Mouse (Mus musculus): ENCODE data around the gene Dzip1. TPM values are rescaled to one million over a fixed set of nuclear protein-coding genes. Genes with fewer than 3 reads are reported as not detected.

Gene Dzip1
- total RNA-seq (2021), result 100 to 1,000 TPM in 1 of 2 experiments, 10 to 100 TPM in 1; 91.1 to 112 TPM

DNA sequence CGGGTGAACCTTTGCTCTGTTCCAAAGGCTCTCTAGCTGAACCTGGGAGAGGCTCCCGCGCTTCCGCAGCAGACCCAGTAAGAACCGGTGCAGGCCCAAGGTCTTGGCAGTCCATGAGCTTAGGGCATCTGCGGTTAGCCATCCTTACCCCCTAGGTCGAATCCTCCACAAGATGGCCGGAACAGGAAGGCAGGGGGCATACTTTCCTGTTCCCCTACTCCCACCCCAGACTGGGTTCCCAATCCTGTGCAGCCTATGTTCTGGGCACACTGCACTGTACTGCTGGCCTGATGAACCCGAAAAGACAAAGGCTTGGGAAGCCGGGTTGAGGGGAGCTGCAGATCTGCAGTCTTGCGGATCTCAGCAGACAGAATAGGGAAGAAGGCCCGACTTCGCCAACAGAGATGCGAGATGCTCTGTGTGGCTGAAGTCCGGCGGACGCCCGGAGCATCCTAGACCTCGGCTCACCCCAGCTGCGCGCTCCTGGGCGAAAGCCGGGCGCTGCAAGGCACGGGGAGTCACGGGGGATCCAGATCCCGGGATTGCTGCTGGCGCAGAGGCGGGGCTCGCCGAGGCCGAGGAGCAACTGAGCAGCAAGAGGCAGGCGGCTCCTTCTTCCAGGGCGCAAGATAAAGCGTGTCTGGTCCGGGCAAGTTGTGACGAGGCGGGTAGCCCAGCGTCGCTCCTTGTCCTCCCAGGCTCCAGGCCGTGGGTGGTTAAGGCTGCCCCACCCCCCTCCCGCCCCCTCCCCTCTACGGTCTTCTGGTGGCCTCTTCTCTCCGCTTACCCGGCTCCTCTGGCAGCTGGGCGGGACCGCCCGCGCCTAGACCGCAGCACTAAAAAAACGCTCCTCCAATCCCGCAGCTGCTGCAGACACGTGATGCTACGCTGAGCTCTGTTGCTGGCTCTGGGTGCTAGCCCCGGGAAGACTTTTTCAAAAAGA, at the start of gene Dzip1:
Dzip1 (minus strand) TSS at position 788 of the 943 bp plus-strand sequence.
- DNase-seq (ENCODE audit: extremely low spot score in 1 of 2, low spot score in 1 of 2), result peak; percentile 51 to 65

DNA sequence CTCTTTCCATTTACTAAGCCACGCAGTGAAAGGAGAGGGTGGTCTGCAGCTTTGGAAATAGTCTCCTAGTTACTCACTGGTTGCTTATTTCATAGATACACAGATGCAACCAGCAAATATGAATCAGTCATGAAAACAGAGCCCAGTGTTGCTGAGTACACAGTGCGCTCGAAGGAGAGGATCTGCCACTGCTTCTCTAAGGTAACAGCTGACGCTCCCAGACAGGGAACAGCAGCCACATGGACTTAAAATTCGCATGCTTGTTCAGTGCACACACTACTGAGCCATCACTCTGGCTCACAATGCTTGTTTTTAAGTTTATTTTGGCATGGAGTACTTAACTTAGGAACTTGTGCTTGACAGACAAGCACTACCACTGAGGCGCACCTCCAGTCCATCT, 47.0 kb upstream of the Dzip1 start:
- DNase-seq (ENCODE audit: extremely low spot score in 1 of 2, low spot score in 1 of 2), result no peak

DNA sequence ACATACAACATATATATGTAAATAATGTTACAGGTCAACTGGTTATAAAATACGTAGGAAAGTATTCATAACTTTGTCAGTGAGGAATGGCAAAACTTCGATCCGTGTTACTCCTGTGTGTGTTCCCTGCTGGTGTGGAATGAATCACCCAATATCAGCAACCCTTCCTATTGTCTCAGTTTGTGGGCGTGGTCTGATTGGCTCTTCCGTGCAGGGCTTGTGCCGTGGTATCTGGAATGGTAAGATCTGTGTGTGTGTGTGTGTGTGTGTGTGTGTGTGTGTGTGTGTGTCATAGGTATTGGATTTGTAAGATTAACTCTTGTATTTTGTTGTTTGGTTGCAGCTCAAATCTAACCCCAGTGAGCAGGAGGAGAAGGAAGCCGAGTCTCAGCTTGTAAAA, 42.4 kb upstream of the Dzip1 start:
- no peak for DNase-seq (ENCODE audit: extremely low spot score in 1 of 2, low spot score in 1 of 2)

DNA sequence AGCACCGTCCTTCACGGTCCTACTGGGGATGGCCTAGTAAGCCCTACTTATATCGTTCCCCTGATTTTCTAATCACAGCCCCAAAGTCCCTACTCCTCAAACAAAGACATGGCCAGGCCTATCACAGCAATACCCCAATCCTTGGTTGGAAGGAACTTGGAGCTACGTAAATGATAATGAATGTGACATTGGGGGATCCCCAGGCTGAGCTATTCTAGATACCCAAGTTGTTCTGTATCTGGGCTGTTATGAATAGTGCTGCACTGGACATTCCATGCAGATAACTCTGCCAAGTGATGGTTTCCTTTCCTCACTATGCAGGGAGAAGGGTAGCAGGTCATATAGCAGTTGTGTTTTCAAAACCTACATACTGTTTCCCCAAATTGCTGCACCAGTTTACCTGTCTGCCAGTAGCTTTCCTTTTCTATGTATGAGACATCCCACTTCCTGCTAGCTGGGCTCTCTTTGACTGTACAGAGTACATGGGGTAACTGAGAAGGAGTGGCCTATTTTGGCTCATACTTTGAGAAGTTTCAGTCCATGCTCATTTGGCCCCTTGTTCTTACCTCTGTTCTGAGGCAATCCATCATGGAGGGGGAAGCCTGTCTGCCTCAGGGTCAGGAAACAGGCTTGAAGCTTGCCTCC, 40.2 kb upstream of the Dzip1 start:
- DNase-seq (ENCODE audit: extremely low spot score in 1 of 2, low spot score in 1 of 2), result no peak

DNA sequence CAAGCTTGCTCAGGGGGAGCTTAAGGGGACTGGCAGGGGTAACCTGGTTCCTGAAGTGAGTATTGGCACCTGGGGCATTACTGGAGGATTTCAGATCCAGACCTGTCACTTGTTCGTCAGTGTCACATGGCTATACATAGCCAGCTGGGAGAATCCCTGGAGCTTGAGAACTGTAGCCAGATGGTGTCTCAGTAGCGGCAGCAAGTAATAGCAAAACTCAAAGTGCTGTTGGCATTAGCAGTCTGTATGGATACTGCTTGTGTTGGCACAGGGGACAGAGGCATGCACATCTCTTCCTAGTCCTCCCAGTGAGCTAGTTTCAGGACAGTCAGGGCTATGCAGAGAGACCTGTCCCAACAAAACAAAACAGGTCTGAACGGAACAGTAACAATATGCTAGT, 32.8 kb upstream of the Dzip1 start:
- no peak for DNase-seq (ENCODE audit: extremely low spot score in 1 of 2, low spot score in 1 of 2)

DNA sequence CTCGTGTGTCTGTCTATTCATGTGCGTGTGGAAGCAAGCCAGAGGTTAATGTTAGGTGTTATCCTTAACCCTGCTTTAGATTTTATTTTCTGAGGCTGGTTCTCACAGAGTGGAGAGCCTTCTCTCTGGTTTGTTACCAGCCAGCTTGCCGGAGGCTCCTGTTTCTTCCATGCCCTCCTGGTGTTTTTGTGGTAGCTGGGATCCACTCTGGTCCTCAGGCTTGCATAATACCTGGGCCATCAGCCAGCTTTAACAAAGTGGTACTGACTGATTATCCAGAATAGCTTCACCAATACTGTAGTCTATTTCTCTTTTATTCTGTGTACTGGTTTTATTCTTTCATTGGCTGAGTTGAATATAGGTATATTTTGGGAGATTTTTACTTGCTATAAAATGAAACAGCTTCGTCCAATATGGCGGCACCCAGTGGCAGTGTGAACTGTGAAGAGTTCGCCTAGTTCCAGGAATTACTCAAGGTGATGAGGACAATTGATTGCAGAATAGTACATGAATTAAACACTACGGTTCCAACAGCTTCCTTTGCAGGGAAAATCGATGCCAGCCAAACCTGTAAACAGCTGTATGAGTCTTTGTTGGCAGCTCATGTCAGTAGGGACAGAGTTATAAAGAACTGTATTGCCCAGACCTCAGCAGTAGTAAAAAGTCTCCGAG, 26.8 kb upstream of the Dzip1 start:
- DNase-seq (ENCODE audit: extremely low spot score in 1 of 2, low spot score in 1 of 2), result peak in 1 of 2 experiments; percentile 33

DNA sequence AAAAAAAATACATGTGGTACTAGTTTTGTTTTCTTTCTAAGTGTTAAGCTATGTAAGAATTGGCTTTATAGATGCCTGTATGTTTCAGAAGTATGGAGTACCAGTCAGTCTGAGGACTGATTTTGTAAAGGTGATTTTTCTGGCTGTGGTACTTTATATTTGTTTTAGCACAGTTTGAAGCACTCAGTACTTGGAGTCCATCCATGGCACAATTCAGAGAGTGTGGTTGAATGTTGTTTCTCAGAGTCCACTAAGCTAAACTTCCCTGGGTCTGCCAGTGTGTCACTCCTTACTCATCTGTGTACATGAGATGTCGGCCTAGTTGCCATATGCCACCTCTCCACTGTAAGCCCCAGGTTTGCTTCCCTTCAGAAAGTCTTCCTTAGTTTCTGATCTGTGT, 23.6 kb upstream of the Dzip1 start:
- DNase-seq (ENCODE audit: extremely low spot score in 1 of 2, low spot score in 1 of 2), result no peak

DNA sequence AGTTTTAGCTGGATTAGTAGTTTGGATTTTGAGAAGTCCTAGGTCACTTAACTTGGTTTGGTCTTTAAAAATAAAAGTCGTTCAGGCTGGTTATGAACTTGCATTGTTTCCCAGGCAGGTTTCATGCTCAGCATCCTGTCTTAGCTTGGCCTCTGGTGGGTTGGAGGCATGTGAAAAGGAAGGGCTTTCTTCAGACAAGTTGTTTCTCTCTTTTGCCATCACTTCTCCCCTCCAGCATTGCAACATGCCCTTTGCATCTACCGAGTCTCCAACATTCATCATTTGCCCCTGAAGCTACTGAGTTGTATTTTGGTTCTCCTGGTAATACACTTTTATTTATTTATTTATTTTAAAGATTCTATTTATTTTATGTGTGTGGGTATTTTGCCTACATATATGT, 19.4 kb upstream of the Dzip1 start:
- no peak for DNase-seq (ENCODE audit: extremely low spot score in 1 of 2, low spot score in 1 of 2)

DNA sequence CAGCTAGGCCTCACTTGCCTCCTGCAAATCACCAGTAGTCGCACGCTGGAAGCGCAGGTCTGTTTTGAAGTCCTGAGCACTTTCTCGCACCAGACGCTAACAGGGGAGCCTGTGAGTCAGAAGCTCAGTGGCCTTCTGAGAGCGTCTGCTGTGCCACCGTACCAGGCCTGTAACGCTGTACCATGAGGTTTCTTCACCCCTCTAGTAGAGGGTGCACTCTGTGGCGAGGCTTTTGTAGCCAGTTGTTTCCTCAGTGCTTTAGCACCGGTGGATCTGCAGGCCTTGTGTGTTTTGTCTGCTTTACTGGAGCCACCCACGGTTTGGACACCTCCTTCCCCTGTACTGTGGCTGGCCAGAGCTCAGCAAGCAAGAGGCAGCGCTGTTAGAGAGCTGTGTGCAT, 16.8 kb upstream of the Dzip1 start:
- no peak for DNase-seq (ENCODE audit: extremely low spot score in 1 of 2, low spot score in 1 of 2)

DNA sequence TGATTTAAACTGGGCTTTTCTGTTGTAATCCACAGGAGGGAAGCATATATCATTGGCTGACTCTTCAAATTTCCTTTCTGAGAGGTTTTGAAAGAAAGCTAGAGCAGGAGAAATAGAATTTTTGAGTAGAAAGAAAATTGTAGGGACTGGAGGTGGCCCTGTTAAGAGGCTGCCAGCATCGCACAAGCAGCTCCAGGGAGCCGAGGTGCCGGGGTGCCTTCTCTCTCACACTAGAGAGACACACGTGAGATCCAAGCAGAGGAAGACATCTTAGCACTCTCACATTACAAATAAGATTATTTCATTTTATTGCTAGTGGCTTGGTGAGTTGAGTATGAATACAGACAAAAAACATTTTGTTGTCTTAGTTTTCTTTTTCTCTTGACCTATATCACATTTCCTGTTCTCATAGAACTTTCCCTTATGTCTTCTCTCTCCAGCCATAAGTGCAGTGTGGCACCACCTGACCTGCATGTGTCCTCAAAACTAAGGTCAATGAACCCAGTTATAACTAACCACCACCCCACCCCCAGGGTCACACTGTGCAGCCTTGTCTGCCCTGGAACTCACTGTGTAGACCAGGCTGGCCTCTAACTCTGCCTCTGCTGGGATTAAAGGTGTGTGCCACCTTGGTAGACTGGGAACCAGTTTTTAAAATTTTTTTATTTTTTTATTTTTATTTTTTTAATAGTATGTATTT, 15.7 kb upstream of the Dzip1 start:
- no peak for DNase-seq (ENCODE audit: extremely low spot score in 1 of 2, low spot score in 1 of 2)

DNA sequence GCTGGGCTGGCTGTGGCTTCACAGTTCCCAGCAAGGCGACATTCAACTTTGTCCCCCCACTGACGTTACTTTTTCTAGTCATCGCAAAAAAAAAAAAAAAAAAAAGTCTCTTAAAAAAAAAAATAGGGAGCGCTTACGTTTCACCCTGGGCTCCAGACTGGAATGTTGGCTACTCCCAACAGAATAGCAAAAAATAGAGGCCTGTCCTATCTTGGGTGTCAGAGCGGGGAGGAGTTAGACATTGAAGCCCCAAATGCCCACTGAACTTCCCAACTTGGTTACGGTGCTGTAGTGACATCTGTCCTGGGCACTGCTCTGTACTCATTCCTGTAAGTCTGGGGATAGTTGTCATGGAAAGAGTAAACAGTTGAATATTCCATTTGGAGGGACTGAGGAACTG, 13.3 kb upstream of the Dzip1 start:
- DNase-seq (ENCODE audit: extremely low spot score in 1 of 2, low spot score in 1 of 2), result no peak

DNA sequence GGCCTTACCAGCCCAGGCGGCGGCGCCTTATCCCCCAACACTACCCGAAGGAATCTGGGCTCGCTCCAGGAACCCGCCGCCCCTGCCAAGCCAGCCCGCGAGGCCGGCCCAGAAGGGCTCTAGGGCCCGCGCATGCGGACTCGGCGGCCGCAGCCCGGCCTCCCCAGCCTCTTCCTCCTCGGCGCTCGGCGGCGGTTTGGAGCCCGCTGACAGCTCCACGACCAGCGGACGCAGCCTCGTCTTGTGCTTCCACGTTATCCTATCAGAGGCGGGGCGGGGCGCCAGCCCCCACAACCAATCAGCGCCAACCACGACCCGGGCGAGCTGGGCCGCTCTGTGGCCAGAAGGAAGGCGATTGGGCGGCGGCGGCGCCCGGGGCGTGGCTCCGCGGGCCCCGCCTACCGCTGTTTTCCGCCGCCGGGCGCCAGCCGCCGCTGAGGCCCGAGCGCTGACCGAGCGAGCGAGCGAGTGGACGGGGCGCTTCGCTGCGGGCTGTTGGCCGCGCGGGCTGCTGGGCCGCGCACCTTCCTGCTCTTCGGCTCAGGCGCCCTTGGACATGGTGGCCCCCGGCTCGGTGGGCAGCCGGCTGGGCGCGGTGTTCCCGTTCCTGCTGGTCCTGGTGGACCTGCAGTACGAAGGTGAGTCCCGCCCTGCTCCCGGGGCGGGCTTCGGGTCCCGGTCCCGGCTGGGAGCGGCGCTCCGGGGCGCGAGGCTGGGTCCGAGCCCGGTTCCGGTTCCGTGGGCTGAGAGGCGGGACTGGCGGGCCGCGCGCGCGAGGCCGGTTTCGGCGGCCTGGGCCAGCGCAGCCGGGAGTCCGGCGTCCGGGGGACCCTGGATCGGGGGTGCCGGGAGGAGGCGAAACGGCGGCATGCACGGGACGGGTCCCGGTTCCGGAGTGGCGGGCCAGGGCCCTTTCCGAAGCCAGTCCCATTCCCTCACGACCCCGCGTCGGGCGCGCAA, 12.6 kb upstream of the Dzip1 start, which contains the start of gene Dnajc3:
Dnajc3 (plus strand) TSS at position 444 of the 960 bp plus-strand sequence.
- DNase-seq (ENCODE audit: extremely low spot score in 1 of 2, low spot score in 1 of 2), result peak; percentile 97 to 98

DNA sequence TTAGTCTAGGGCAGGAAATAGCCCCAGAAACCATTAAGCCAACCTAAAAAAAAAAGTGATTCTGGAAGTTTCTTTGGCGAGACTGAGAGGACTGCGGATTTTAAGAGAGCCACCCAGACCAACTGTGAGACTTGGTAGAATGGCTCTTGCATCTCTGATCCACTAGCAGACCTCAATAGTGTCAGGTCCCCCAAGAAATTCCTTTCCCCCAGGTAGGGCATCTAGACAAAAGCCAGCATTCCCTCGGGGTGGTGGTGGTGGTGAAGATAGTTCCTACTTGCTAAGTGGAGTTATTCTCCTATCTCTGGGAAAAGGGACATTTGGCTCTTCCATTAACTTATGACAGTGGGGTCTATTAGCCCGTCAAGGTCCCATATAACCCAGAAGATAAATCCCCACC, 11.7 kb upstream of the Dzip1 start:
- no peak for DNase-seq (ENCODE audit: extremely low spot score in 1 of 2, low spot score in 1 of 2)

DNA sequence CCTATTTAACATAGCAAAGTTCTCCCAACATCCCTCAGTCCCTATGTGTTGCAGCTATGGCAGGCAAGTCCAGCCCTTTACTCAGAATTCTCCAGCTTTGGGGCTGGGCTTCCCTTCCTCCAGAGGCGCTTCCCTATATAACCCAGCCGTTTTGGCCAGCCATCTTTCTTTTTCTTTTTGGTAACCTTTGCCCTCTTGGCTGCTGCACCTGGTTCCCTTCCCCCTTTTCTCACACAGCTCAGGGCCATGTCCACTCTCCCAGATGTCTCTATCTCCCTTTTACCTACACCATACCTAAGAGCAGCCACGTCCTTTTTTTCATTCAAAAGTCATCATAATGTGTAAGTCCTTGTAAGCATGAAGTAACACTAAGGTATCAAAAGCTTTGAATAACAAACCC, 11.0 kb upstream of the Dzip1 start:
- no peak for DNase-seq (ENCODE audit: extremely low spot score in 1 of 2, low spot score in 1 of 2)

DNA sequence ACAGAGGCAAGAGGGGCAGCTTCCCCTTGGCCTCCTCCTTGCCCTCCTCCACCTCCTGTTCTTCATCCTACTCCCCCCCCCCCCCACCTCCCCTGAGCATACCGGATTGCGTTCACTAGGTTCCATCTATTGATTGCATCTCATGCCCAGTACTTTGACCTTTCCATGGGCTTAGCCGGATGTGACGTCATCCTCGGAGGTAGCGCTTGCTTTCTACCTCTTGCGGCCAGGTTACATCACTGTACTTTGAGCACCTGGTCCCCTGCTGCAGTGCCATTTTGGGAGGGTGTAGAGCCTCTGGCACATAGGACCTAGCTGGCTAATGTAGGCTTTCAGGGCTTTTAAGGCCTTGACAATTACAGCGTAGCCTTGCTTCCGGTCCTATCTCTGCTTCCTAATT, 9.4 kb upstream of the Dzip1 start:
- no peak for DNase-seq (ENCODE audit: extremely low spot score in 1 of 2, low spot score in 1 of 2)

DNA sequence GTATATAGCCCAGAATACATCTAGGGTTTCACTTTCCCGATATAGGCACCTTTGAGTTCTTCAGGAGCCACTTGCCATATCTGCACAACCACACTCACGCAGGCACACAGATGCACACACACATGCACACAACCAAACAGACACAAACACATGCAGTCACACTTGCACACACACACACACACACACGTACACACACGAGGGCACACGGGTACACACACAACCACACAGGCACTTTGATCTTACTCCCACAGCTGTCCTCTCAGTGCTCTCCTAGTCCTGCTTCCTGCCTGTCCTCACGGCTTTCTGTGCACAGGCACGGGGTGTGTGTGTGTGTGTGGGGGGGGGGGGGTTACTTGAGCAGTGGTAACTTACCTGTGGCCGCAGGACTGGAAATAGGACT, 7.7 kb upstream of the Dzip1 start:
- no peak for DNase-seq (ENCODE audit: extremely low spot score in 1 of 2, low spot score in 1 of 2)

DNA sequence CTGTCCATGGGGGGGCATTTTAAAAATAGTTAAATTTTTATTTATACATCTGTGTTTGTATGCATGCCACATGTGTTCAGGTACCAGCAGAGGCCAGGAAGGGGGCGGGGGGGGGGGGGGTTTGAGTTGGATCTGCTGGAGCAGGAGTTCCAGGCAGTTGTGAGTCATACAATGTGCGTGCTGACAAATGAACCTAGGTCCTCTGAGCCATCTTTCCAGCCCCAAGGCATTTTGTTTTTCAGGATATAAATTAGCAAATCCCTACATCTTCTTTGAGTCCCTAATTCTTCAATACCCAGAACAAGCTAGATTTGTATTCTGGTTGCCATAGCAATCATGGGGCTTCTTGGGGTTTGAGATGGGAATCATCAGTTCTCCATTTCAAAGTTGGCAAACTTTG, 5.9 kb upstream of the Dzip1 start:
- DNase-seq (ENCODE audit: extremely low spot score in 1 of 2, low spot score in 1 of 2), result no peak

DNA sequence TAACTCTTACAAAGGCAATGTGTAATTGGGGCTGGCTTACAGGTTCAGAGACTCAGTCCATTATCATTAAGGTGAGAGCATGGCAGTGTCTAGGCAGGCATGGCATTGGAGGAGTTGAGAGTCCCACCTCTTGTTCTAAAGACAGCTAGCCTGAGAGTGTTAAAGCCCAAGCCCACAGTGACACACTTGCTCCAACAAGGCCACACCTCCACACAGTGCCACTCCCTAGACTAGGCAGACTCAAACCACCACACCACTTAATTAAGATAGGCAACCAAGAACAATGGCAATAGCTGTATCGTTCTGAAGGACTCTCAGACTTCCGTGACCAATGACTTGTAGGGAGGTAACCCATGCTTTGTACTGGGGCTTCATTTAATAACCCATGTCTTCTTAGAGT, 5.5 kb upstream of the Dzip1 start:
- no peak for DNase-seq (ENCODE audit: extremely low spot score in 1 of 2, low spot score in 1 of 2)

DNA sequence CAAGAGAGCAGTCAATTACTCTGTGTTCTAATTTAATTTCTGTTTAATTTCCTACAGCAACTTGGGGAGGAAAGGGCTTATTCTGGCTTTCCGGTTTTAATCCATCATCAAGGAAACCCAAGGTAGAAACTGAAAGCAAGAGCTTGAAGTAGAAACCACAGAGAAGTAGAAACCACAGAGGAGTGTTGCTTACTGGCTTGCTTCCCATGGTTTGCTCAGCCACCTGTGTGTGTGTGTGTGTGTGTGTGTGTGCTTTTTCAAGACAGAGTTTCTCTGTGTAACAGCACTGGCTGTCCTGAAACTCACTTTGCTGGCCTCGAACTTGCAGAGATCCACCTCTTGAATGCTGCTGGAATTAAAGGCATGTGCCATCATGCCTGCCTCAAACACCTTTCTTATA, 4.5 kb upstream of the Dzip1 start:
- no peak for DNase-seq (ENCODE audit: extremely low spot score in 1 of 2, low spot score in 1 of 2)

DNA sequence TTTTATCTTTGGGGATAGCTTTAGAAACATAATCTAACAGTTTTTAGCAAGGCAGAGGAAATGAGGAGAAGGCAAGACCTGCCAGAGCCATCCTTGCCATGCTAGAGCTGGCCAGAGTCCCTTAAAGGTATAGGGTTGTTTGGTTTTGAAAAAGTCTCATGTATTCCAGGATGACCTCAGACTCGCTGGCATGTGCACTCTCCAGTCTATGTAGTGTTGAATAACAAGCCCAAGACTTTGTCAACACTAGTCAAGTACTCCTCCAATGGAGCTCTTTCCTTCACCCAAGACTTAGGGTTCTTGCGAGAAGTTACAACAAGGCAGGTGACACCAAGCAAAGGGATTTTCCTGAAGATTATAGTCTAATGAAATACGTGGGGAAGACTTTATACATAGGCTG, 3.3 kb upstream of the Dzip1 start:
- DNase-seq (ENCODE audit: extremely low spot score in 1 of 2, low spot score in 1 of 2), result no peak
